Mouse (Mus musculus) forebrain, embryonic 10.5 days (tissue): ENCODE measurements around the gene Synrg. TPM values are rescaled to one million over a fixed set of nuclear protein-coding genes. Genes with fewer than 3 reads are reported as not detected.

ENCODE experiments used
- DNase-seq: peaks from one replicate; pipeline ENCODE4 v3.0.0-alpha.2; 2017; ENCODE audit warnings: low spot score; ENCODE audit errors: extremely low spot score
- H3K27ac ChIP-seq: fragments of 300-500 bp; sonication (generic); 2 replicates; pipeline ENCODE4 v1.5.1; 2016; ENCODE audit warnings: mild to moderate bottlenecking
- H3K27me3 ChIP-seq: fragments of 300-500 bp; sonication (generic); 2 replicates; pipeline ENCODE4 v1.6.1; 2016; ENCODE audit warnings: mild to moderate bottlenecking; ENCODE audit not compliant: poor library complexity, severe bottlenecking
- H3K36me3 ChIP-seq: fragments of 300-500 bp; sonication (generic); replicated peaks from 2 replicates; pipeline ENCODE4 v1.6.1; 2016; ENCODE audit warnings: mild to moderate bottlenecking, moderate library complexity
- H3K4me1 ChIP-seq: fragments of 300-500 bp; sonication (generic); 2 replicates; pipeline ENCODE4 v1.6.1; 2016
- H3K4me3 ChIP-seq: fragments of 300-500 bp; sonication (generic); 2 replicates; pipeline ENCODE4 v1.5.1; 2016; ENCODE audit warnings: mild to moderate bottlenecking, moderate library complexity
- H3K9me3 ChIP-seq: fragments of 300-500 bp; sonication (generic); 2 replicates; pipeline ENCODE4 v1.6.1; 2016; ENCODE audit warnings: mild to moderate bottlenecking, moderate library complexity
- WGBS: fragments of 180-500 bp; shearing (Covaris S2); methylation state at CpG from one replicate; pipeline ENCODE4 v1.1.7; 2016; 5-methylcytosine and 5-hydroxymethylcytosine counted together
- polyA plus RNA-seq: library from polyadenylated mRNA; unstranded; fragments of >200 nt; fragmentation: Nextera tagmentation; extraction: Ambion mirVana; gene quantifications from 2 replicates; pipeline ENCODE4 v1.2.1, GENCODE M21; 2016

The Synrg gene
- polyA plus RNA-seq, 1 experiment from 2014 or later, result 11.9 TPM

DNA sequence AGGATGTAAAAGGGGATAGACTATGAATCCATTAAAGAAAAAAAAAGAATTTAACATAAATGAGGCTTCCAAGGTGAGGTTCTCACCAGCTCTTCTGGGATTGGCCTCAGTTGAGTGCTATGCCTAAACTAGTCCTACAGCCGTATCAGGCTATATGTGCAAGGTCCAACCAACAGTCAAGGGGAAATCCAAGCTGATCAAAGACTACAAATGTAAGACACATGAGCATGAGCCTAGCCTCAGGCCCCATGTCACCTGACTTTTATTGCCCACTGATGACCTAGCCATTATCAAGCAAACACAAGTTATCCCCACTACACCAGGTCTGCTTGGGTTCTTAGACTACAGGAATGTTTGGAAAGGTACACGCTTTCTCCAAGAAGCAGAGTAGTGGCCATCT lies 95.6 kb downstream of the Synrg start:
- H3K27me3 ChIP-seq, result peaks cover 8% of the 10 kb centered on the region
- DNase-seq, result no peak
- no peaks in the 10 kb centered on the region; the same call in 1 of the 2 replicates for H3K4me1 ChIP-seq
- no peaks in the 10 kb centered on the region for H3K36me3 ChIP-seq
- WGBS, result 95% methylated on average over 2 of the region's 2 CpGs
- H3K27ac ChIP-seq, result no peak overlapping the region
- H3K4me3 ChIP-seq, result no peak overlapping the region
- no peaks in the 10 kb centered on the region for H3K9me3 ChIP-seq

DNA sequence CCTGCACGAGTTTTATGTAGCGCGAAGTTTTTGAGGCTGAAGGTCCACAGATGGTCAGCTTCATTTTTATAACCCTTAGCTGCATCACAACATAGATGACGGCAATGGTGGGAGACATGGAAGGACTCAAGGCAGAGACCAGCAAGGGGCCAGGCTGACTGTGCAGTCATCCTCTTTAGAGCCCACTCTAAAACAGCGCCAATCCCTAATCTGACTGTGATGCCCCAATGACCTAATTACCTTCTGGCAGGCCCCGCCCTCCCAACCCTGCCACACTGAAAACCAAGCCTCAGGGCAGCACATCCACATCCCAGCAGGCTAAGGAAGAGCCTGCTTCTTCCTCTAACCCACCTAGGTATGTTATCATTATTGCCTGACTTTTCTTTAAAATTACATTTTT lies 96.4 kb downstream of the Synrg start:
- no peak for DNase-seq
- H3K27ac ChIP-seq, result no peak overlapping the region
- peaks cover 12% of the 10 kb centered on the region for H3K27me3 ChIP-seq
- 78% methylated on average over 6 of the region's 6 CpGs for WGBS
- H3K9me3 ChIP-seq, result no peaks in the 10 kb centered on the region
- H3K36me3 ChIP-seq, result no peaks in the 10 kb centered on the region
- H3K4me1 ChIP-seq, result peaks cover 1% of the 10 kb centered on the region
- no peak overlapping the region for H3K4me3 ChIP-seq

DNA sequence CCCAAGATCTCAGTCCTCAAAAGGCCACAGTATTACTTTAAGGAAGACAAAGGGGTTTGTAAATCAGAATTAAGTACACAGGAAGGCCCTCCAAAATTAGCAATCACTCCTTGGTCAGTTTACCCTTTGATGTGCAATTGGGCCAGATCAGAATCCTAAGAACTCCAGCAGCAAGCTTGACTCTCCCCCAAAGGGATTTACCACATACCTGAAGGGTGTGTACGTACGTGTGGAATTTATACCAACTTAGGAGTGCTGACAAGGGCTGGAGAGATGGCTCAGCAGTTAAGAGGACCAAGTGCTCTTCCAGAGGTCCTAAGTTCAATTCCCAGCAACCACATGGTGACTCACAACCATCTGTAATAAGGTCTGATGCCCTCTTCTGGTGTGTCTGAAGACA lies 97.7 kb downstream of the Synrg start:
- no peak overlapping the region for H3K27ac ChIP-seq
- H3K36me3 ChIP-seq, result no peaks in the 10 kb centered on the region
- H3K27me3 ChIP-seq, result peaks cover 24% of the 10 kb centered on the region
- peaks cover 14% of the 10 kb centered on the region for H3K4me1 ChIP-seq
- no peak for DNase-seq
- H3K9me3 ChIP-seq, result no peaks in the 10 kb centered on the region
- 88% methylated on average over 2 of the region's 2 CpGs for WGBS
- no peak overlapping the region for H3K4me3 ChIP-seq

DNA sequence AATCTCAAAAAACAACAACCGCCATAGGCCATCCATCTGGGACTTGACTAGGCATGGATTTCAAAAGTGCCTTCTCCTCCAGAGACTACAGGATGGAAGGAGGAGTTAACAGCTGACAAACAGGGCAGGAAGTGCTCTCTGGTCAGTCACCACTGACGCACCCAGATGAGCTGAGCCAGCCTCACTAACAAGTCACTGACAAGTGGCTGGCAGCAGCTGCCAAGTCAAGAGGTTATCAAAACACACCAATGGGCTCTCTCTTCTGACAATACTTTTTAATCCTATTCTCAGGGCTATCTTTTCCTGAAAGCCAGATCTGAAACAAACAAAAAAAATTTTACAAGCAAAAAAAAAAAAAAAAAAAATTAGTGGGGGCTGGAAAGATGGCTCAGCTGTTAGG lies 98.6 kb downstream of the Synrg start:
- H3K9me3 ChIP-seq, result no peaks in the 10 kb centered on the region
- no peak for DNase-seq

DNA sequence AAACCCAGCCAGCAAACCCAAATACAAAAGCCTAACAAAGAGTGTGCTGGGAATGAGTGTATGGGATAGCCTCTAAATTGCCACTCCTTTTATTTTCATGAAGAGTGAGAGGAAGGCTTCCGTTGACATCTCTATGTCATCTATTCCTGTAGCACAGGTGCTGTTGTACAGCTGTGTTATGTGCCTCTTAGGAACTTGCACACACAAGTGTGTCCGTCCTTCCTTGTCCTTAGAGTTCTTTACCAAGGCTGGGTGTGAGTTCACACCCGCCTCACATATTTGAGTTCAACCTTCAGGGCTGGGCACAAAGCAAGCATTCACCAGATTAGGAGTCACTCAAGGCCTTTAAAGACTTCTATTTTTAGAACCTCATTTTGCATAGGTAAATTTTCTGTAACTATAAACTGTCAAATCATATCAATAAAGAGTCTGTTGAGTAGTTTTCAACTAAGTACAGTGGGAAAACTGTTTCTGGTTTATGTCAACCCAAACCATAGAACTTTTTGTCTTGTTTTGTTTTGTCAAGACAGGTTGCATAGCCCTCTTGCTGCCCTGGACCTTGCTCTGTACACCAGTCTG lies 99.5 kb downstream of the Synrg start:
- Histone ChIP-seq H3K36me3 (no peaks in the 10 kb centered on the region), H3K27me3 (peaks cover 41% of the 10 kb centered on the region), H3K4me3 (no peak overlapping the region), H3K27ac (no peak overlapping the region), H3K9me3 (no peaks in the 10 kb centered on the region), H3K4me1 (peaks cover 32% of the 10 kb centered on the region)
- WGBS, result 88% methylated on average over 3 of the region's 3 CpGs
- no peak for DNase-seq

More for the DNA sequence above, 98.6 kb downstream of the Synrg start:
- Histone ChIP-seq H3K4me1 (peaks cover 23% of the 10 kb centered on the region), H3K27me3 (peaks cover 34% of the 10 kb centered on the region), H3K36me3 (no peaks in the 10 kb centered on the region), H3K4me3 (no peak overlapping the region), H3K27ac (no peak overlapping the region)
- 67% methylated on average over 2 of the region's 2 CpGs for WGBS

DNA sequence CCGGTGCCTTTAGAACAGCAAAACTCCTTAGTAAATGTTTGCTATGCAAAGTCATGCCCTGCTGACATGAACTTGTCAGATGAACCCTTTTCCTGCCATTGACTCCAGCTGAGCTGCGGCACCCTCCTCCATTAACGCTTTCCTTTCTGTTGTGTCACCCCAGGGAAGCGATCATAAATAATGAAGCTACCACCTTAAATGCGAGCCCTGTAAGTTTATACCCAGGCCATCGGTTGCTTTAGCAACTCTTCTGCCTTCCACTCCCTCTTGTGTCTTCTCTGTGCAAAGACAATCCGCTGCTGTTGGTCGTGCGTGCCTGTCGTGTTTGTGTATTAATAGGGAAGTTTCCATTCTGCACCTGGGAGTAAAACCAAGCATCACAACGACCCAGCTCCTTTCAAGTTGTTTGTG lies 101.8 kb downstream of the Synrg start:
- DNase-seq, result no peak
- peaks cover 35% of the 10 kb centered on the region for H3K4me1 ChIP-seq
- H3K27ac ChIP-seq, result no peak overlapping the region
- 17% methylated on average over 11 of the region's 11 CpGs for WGBS
- H3K4me3 ChIP-seq, result no peak overlapping the region
- H3K9me3 ChIP-seq, result no peaks in the 10 kb centered on the region
- H3K36me3 ChIP-seq, result no peaks in the 10 kb centered on the region
- H3K27me3 ChIP-seq, result peaks cover 64% of the 10 kb centered on the region

DNA sequence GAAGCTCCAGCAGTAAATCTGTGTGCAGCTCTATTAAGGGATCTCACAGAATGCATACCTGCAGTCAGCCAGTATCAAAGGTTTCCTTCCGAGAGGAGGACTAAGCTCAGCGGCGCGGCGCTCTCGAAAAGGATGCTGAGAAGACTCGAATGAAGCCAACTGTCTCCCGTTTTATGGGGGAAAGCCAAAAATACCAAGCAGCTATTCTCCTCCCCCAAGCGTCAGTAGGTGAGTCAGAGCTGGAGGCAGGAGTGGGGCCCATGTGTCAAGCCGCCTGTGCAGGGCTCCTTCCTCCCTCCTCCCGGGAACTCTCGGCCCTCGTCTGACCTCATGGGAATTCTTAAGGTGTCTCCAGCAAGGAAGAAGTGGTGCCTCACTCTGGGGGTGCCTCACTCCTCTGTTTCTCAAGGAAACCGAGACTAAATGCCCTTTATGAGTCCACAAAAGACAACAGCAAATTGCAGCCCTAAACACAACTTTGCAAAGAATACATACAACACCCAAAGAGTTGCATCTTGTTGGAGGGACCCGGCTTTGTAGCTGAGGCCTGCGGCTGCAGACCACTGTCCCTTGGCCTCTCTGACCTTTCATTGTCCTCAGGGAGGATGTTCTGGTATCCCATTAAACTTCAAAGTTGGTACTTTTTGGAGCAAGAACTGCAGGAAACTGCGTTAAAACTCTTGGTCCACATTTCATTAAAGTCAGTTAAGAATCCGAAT lies 102.9 kb downstream of the Synrg start:
- WGBS, result 9% methylated on average over 18 of the region's 18 CpGs
- H3K27me3 ChIP-seq, result peaks cover 68% of the 10 kb centered on the region
- H3K27ac ChIP-seq, result no peak overlapping the region
- peaks cover 35% of the 10 kb centered on the region for H3K4me1 ChIP-seq
- no peaks in the 10 kb centered on the region for H3K36me3 ChIP-seq
- H3K4me3 ChIP-seq, result peak overlapping the region; percentile 77
- DNase-seq, result no peak
- H3K9me3 ChIP-seq, result no peaks in the 10 kb centered on the region

DNA sequence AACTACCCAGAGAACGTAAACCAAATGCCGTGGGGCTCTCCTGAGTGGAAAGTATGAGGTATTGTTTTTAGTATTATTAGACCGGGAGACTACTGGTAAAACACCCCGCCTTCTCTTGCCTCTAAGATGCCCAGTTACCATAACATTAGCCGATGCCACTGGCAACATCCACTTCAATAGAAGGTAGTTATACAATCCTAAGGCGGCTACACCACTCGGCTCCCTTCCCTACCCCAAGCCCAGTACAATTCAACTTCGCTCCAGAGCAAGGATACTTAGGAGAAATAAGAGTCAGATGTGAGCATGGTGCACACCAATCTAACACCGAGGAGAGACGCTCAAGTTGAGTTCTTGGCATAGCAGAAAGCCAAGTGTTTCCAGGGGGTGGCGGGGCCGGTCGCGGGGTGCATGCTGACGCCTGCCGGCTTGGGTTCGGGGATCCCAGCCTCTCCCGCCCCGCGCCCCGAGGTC lies 103.5 kb downstream of the Synrg start:
- no peaks in the 10 kb centered on the region for H3K36me3 ChIP-seq
- H3K9me3 ChIP-seq, result no peaks in the 10 kb centered on the region
- peak overlapping the region; percentile 77 for H3K4me3 ChIP-seq
- peaks cover 68% of the 10 kb centered on the region for H3K27me3 ChIP-seq
- 3% methylated on average over 21 of the region's 21 CpGs for WGBS
- peak; percentile 56 for DNase-seq
- H3K27ac ChIP-seq, result peak overlapping the region; percentile 87
- H3K4me1 ChIP-seq, result peaks cover 37% of the 10 kb centered on the region

DNA sequence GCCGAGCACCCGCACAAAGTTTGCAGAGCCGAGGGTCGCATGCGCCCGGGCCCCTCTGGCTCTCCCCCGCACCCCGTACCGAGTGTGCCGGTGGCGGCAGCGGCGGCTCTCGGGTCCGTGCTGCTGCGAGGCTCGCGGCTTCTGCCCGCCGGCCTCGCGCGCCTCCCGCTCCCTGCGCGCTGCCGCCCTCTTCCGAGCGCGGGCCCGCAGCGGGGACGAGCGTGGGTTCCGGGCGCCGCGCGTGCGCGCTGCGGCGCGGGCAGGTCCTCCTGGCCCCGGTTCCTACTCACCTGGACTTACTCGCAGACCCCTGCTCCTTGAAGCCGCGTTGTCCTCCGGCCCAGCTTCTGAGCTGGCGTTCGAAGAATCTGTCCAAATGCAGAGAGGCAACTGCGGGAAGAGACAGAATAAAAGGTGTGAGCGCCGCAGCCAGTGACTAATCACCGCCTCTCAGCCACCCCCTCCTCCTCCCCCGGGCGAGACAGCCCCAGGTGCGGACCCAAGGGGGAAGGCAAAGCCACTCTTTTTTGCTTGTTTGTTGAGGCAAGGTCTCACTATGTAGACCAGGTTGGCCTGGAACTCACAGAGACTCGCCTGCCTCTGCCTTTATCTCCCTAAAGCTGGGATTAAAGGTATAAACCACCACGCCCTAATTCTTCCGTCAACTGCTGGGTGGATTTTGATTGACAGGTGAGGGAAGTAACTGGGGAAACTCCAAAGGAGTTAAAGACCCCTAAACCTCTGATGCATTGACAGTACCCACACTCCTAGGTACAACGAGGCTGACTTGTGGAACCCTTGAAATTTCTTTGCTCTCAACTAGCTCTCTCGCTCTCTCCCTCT lies 104.2 kb downstream of the Synrg start:
- peak; percentile 58 for DNase-seq
- Histone ChIP-seq H3K27me3 (peaks cover 68% of the 10 kb centered on the region), H3K9me3 (no peaks in the 10 kb centered on the region), H3K27ac (peak overlapping the region; percentile 87), H3K4me1 (peaks cover 44% of the 10 kb centered on the region), H3K4me3 (peak overlapping the region; percentile 77), H3K36me3 (no peaks in the 10 kb centered on the region)
- WGBS, result 2% methylated on average over 63 of the region's 63 CpGs

DNA sequence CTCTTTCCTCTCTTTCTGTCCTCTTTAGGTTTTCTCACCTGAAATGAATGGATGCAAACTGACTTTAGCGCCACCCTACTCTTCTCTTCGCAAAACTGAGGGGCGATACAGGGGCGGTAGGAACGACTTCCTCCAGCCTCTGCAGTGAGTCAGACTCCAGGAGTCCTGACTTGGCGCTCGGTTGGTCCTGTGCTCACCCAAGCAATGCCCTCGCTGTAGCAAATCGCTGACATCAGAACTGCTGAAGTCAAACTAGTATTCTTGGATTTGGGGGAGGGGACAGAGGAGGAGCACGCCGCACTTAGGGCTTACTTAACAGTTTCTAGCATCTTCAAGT lies 104.8 kb downstream of the Synrg start, which contains the start of gene Dusp14:
Gene Dusp14 (minus strand): TSS at position 228 of the 337 bp plus-strand sequence.
- Histone ChIP-seq H3K9me3 (no peaks in the 10 kb centered on the region), H3K27me3 (peaks cover 66% of the 10 kb centered on the region), H3K36me3 (no peaks in the 10 kb centered on the region), H3K4me1 (peaks cover 47% of the 10 kb centered on the region), H3K4me3 (peak within 1 kb of the TSS; percentile 77), H3K27ac (peak within 1 kb of the TSS; percentile 87)
- 16% methylated on average over 11 of the region's 11 CpGs for WGBS
- DNase-seq, result no peak

DNA sequence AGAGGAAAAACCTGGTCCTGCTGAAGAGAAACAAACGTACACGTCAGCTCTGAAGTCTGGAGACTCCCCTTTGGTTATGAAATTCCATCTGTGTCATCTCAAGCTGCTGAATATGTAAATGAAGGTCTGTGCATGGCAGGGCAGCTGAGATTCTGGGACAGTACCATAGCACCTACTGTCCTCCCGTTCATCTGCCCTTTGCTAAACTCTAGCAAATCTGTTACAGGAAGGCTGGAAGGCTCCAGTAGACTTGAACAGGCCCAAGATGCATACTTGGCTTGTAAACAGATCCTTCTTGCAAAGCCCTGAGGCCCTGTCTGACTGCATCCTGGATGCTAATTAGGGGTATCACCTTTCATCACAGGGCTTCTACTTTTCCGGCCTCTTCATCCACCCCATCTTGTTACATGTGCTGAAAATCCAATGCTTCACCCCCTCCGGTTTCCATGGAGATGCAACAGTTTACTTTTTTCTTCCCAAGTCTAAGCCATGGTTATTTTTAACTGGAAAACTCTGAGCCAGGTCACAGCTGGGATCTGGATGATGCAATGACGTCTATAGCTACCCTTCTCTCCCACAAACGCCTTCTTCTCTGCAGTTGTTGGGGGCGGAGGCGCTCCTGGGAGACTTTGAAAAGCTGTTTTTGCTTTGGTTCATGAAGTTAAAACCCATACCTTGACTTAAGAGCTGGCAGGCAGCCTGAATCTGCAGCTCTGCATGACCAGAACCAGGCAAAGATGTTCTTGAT lies 108.8 kb downstream of the Synrg start:
- Histone ChIP-seq H3K4me1 (peaks cover 21% of the 10 kb centered on the region), H3K27ac (no peak overlapping the region), H3K9me3 (no peaks in the 10 kb centered on the region), H3K36me3 (peaks cover 3% of the 10 kb centered on the region; the same call in 1 of the 2 replicates), H3K27me3 (peaks cover 33% of the 10 kb centered on the region), H3K4me3 (no peak overlapping the region)
- 61% methylated on average over 9 of the region's 9 CpGs for WGBS
- no peak for DNase-seq
